Mouse (Mus musculus) small intestine, adult 2 months (tissue): ENCODE measurements around the gene Rps18. TPM values are rescaled to one million over a fixed set of nuclear protein-coding genes. Genes with fewer than 3 reads are reported as not detected.

Experiments used
- H3K27ac ChIP-seq: fragments of 200-500 bp; 2 replicates; pipeline ENCODE4 v1.5.1; 2012; ENCODE audit warnings: low read depth, low read length, control low read depth, inconsistent platforms; ENCODE audit not compliant: insufficient read depth
- H3K27me3 ChIP-seq: fragments of 200-500 bp; 2 replicates; pipeline ENCODE4 v1.6.1; 2012; ENCODE audit warnings: mild to moderate bottlenecking, moderate library complexity, low read length, inconsistent platforms; ENCODE audit not compliant: control insufficient read depth, insufficient read depth
- H3K36me3 ChIP-seq: fragments of 200-500 bp; 2 replicates; pipeline ENCODE4 v1.6.1; 2012; ENCODE audit warnings: mild to moderate bottlenecking, low read length, control low read depth, inconsistent platforms; ENCODE audit not compliant: control insufficient read depth, insufficient read depth
- H3K4me1 ChIP-seq: fragments of 200-500 bp; 2 replicates; pipeline ENCODE4 v1.6.1; 2012; ENCODE audit warnings: low read length, inconsistent platforms, mixed read lengths; ENCODE audit not compliant: control insufficient read depth, insufficient read depth, insufficient read length
- H3K4me3 ChIP-seq: fragments of 200-500 bp; 2 replicates; pipeline ENCODE4 v1.5.1; 2012; ENCODE audit warnings: low read depth, mild to moderate bottlenecking, control low read depth, inconsistent platforms, low read length, moderate library complexity
- CTCF ChIP-seq: fragments of 200-500 bp; IDR thresholded peaks from 2 replicates; pipeline ENCODE4 v1.5.1; 2012; ENCODE audit warnings: low read depth, mild to moderate bottlenecking, control low read depth, inconsistent platforms, low read length, moderate library complexity, mixed read lengths; ENCODE audit not compliant: insufficient replicate concordance, insufficient read length; ENCODE audit errors: extremely low read depth
- POLR2A ChIP-seq: fragments of 200-500 bp; IDR thresholded peaks from 2 replicates; pipeline ENCODE4 v1.6.1; 2012; ENCODE audit warnings: low read depth, mild to moderate bottlenecking, control low read depth, inconsistent platforms, low read length, moderate library complexity
- WGBS: fragments of 180-500 bp; shearing (Covaris S2); methylation state at CpG from one replicate; pipeline ENCODE4 v1.1.7; 2018; 5-methylcytosine and 5-hydroxymethylcytosine counted together
- polyA plus RNA-seq: library from polyadenylated mRNA; depleted of rRNA; stranded (reverse); fragments of >200 nt; gene quantifications from 2 replicates; pipeline ENCODE4 v1.2.3, GENCODE M21; 2012

The Rps18 gene
- polyA plus RNA-seq, 1 experiment = 509 TPM

- WGBS = 44% methylated on average over 6 of the region's 6 CpGs
Measured at GRCm38 (mm10) chr17:33979512-33980050, 23.8 kb upstream of the Rps18 start.

GRCm38 (mm10) chr17:33978631-33979031, 22.8 kb upstream of the Rps18 start:
- Histone ChIP-seq H3K27ac (peak overlapping the region; percentile 87), H3K4me1 (peaks cover 26% of the 10 kb centered on the region), H3K36me3 (no peaks in the 10 kb centered on the region), H3K4me3 (peak overlapping the region; percentile 79), H3K27me3 (no peaks in the 10 kb centered on the region)
- peak; percentile 82 for TF ChIP-seq POLR2A
- no peak for TF ChIP-seq CTCF
- under 1% methylated on average over 17 of the region's 17 CpGs for WGBS

More at GRCm38 (mm10) chr17:33979512-33980050, 23.8 kb upstream of the Rps18 start:
- H3K27ac ChIP-seq = peak overlapping the region; percentile 87
- no peaks in the 10 kb centered on the region for H3K36me3 ChIP-seq
- no peak overlapping the region for H3K4me3 ChIP-seq
- no peaks in the 10 kb centered on the region for H3K27me3 ChIP-seq
- peaks cover 26% of the 10 kb centered on the region for H3K4me1 ChIP-seq
- no peak for TF ChIP-seq POLR2A
- TF ChIP-seq CTCF = no peak

- Histone ChIP-seq H3K27me3 (no peaks in the 10 kb centered on the region), H3K4me3 (peak overlapping the region; percentile 79), H3K4me1 (peaks cover 26% of the 10 kb centered on the region), H3K27ac (peak overlapping the region; percentile 27), H3K36me3 (no peaks in the 10 kb centered on the region)
- no peak for TF ChIP-seq CTCF
- TF ChIP-seq POLR2A = no peak
- 3% methylated on average over 57 of the region's 57 CpGs for WGBS
Measured at GRCm38 (mm10) chr17:33977861-33978557, 22.2 kb upstream of the Rps18 start.

GRCm38 (mm10) chr17:33973572-33973971, 17.8 kb upstream of the Rps18 start:
- TF ChIP-seq POLR2A = no peak
- Histone ChIP-seq H3K27me3 (no peaks in the 10 kb centered on the region), H3K27ac (no peak overlapping the region), H3K4me1 (peaks cover 5% of the 10 kb centered on the region), H3K36me3 (no peaks in the 10 kb centered on the region), H3K4me3 (no peak overlapping the region)
- WGBS = 75% methylated on average over 3 of the region's 3 CpGs

- Histone ChIP-seq H3K4me1 (peaks cover 2% of the 10 kb centered on the region), H3K27ac (no peak overlapping the region), H3K4me3 (no peak overlapping the region), H3K36me3 (no peaks in the 10 kb centered on the region), H3K27me3 (no peaks in the 10 kb centered on the region)
- TF ChIP-seq CTCF (no peak), POLR2A (no peak)
- WGBS = 12% methylated on average over 1 of the region's 1 CpGs
Measured at GRCm38 (mm10) chr17:33972691-33973090, 16.9 kb upstream of the Rps18 start.

- no peak overlapping the region for H3K4me3 ChIP-seq
- H3K27ac ChIP-seq = no peak overlapping the region
- no peaks in the 10 kb centered on the region for H3K27me3 ChIP-seq
- TF ChIP-seq CTCF = peak; percentile 9; the same call in 1 of the 2 replicates
- no peak for TF ChIP-seq POLR2A
- WGBS = 80% methylated on average over 4 of the region's 4 CpGs
- H3K4me1 ChIP-seq = no peaks in the 10 kb centered on the region
- H3K36me3 ChIP-seq = peaks cover 13% of the 10 kb centered on the region
Measured at GRCm38 (mm10) chr17:33969394-33969793, 13.6 kb upstream of the Rps18 start.

- no peak overlapping the region for H3K27ac ChIP-seq
Measured at GRCm38 (mm10) chr17:33968927-33969326, 13.1 kb upstream of the Rps18 start.

More at GRCm38 (mm10) chr17:33968927-33969326, 13.1 kb upstream of the Rps18 start:
- H3K4me1 ChIP-seq = no peaks in the 10 kb centered on the region
- no peaks in the 10 kb centered on the region for H3K27me3 ChIP-seq
- peaks cover 13% of the 10 kb centered on the region for H3K36me3 ChIP-seq
- 27% methylated on average over 5 of the region's 5 CpGs for WGBS
- TF ChIP-seq POLR2A (no peak), CTCF (no peak)
- no peak overlapping the region for H3K4me3 ChIP-seq
